ENCODE assay signal across 23 mouse cellular contexts in genomic region chr1:166123751-166124150, GRCm38 (mm10). TPM values are rescaled to one million over a fixed set of nuclear protein-coding genes. Genes with fewer than 3 reads are reported as not detected.
"Had no signal": no experiment of that assay in that cellular context is flagged by ENCODE, and none has a peak within 500 bp of the region (broad histone marks: within the 10 kb centered on the region; RNA-seq: fewer than 3 reads in every experiment).

No protein-coding gene starts in this region.

- H3K9ac ChIP-seq: liver, embryonic 14.5 days; liver, postnatal 0 days; lung, embryonic 14.5 days; midbrain, embryonic 12.5 days; midbrain, embryonic 15.5 days; neural tube, embryonic 13.5 days had no signal

- H3K4me2 ChIP-seq: liver, embryonic 11.5 days; lung, embryonic 14.5 days; midbrain, embryonic 12.5 days; midbrain, embryonic 15.5 days; neural tube, embryonic 13.5 days had no signal

- ATAC-seq: liver, postnatal 0 days; lung, postnatal 0 days; midbrain, embryonic 15.5 days had no signal

- H3K4me3 ChIP-seq: layer of hippocampus, adult 2 months; midbrain, embryonic 12.5 days; midbrain, embryonic 15.5 days; neural tube, embryonic 13.5 days had no signal

- H3K36me3 ChIP-seq: midbrain, embryonic 12.5 days; midbrain, embryonic 15.5 days; neural tube, embryonic 13.5 days had no signal

- DNase-seq: kidney, adult 2 months; kidney, postnatal 25 days; layer of hippocampus, adult 9-11 months; liver, postnatal 0 days; lung, embryonic 14.5 days; retina, postnatal 1 day; thymus, postnatal 25 days had no signal

- H3K27me3 ChIP-seq: midbrain, embryonic 12.5 days; midbrain, embryonic 15.5 days; neural tube, embryonic 13.5 days had no signal

- H3K27ac ChIP-seq: kidney, postnatal 0 days; layer of hippocampus, adult 2 months; liver, embryonic 14.5 days; macrophage; midbrain, embryonic 12.5 days; midbrain, embryonic 15.5 days; neural tube, embryonic 13.5 days; stomach, postnatal 0 days had no signal

- H3K9me3 ChIP-seq: midbrain, embryonic 12.5 days; midbrain, embryonic 15.5 days; neural tube, embryonic 13.5 days had no signal

- H3K4me1 ChIP-seq: midbrain, embryonic 15.5 days; neural tube, embryonic 13.5 days had no signal

RNA-seq across cellular contexts. Expression of gene Dusp27, which starts 4.0 kb away (rescaled TPM):
- total RNA-seq: layer of hippocampus, adult 2 months; megakaryocyte, adult 5-6 weeks; neutrophil, adult 5-6 weeks had no signal

RNA-seq across cellular contexts. Expression of gene Gpa33, which starts 6.3 kb away (rescaled TPM):
- total RNA-seq: layer of hippocampus, adult 2 months; layer of hippocampus, postnatal 25 days; left cerebral cortex, adult 18-20 months; left cerebral cortex, postnatal 25 days; megakaryocyte, adult 5-6 weeks; neutrophil, adult 5-6 weeks had no signal
- polyA plus RNA-seq: liver, embryonic 11.5 days; liver, postnatal 0 days; lung, embryonic 14.5 days; macrophage; midbrain, embryonic 15.5 days; neural tube, embryonic 13.5 days; spleen, adult 2 months had no signal
